Mouse (Mus musculus) cerebellum, adult 11-12 months (tissue): Measurements from ENCODE around the gene Gli2.

Source experiments
- DNase-seq: peaks from one replicate; pipeline ENCODE4 v3.0.0; 2022

Gli2 gene

DNA sequence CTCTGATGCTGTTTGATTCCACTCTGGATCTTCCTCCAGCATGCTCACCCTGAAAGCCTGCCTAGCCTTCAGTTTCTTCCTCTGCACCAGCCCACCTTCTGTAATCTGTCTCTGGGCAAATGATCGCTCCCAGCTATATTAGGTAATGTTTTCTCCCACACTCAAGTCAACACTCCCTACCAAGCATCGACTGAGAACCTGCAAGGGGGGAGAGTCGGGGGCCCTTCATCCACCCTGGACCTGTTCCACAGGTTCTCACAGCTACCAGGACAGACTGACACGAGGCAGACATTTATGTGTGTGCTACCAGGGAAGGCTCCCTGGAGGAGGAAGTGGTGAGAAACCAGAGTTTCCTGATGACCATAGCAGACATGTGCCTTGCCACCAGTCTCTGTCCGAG, 264.6 kb downstream of the Gli2 start:
- DNase-seq: no peak

DNA sequence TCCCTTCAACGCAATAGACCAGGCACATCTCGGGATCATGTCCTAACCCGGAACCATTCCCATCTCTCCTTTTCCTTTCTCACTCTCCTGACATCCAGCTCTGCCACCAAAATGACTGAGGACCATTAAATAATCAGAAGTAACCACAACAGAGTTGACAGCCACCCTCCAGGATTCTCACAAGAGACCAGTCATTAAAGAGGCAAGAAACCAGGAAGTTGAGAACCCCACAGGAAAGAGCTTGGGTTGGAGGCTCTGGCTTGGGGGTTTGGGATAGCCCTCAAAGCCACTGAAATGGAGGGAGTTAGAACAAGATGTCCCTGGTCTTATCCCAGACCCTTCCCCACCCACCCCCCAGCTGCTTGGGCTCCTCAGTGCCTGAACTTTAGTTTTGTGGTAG, 265.9 kb downstream of the Gli2 start:
- no peak for DNase-seq
